Mouse (Mus musculus) neutrophil, adult 59 days (primary cell): Measurements from ENCODE around the gene Zfp97. TPM values are rescaled to one million over a fixed set of nuclear protein-coding genes. Genes with fewer than 3 reads are reported as not detected.

ENCODE experiments used
- total RNA-seq, 2 experiments: library from RNA; stranded (reverse); gene quantifications; 1 replicate in 1 of 2; 2 replicates in 1 of 2; pipeline ENCODE4 v1.2.4; 2023

Gene Zfp97
- total RNA-seq, result 1 to 10 TPM; 1.9 to 2.3 TPM

GRCm38 (mm10) chr17:17120830-17121502 lies at the start of gene Zfp97:
Gene Zfp97 (plus strand): TSS chr17:17121415.

Other genes with a start within 250 kb of the Zfp97 start
- 1 to 10 TPM; 1.2 to 2.1 TPM for gene Zfp960, start 57.3 kb upstream of the Zfp97 start, total RNA-seq